Mouse (Mus musculus) v-Abl transformed pro-B cells (cell line): ENCODE measurements at regions not wholly inside any gene's neighbourhood (a gene's known extent, or its start where the extent isn't known, plus 50 kb on each side); places are given as distances from the start of the nearest gene placed in this dataset.

Experiments
- in situ Hi-C, 2 experiments: fragments of 400-800 bp; cut with MboI; formaldehyde crosslinking; loops; one replicate each; pipeline ENCODE4 v1.15.1; 2025; ENCODE audit not compliant: unreplicated experiment in 2 of 2

DNA sequence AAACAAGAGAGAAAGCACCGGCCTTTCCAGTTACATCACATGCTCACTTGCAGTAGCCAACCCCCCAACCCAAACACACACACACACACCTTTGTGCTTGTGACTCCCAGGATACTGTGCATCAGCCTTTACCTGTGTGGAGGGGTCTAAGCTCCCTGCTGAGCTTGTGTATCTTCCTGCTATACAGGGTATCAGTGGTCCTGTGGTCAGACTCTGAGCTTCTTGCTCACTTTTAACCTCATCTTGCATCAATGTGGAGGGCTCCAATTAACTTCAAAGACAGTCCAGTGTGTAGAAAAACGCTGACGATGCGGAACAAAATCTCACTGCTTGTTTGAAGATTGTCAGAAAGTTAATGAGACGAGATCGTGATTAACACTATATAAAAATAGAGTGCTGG is 71.4 kb upstream of the Gypa start:
- in situ Hi-C loops: no loop called here

DNA sequence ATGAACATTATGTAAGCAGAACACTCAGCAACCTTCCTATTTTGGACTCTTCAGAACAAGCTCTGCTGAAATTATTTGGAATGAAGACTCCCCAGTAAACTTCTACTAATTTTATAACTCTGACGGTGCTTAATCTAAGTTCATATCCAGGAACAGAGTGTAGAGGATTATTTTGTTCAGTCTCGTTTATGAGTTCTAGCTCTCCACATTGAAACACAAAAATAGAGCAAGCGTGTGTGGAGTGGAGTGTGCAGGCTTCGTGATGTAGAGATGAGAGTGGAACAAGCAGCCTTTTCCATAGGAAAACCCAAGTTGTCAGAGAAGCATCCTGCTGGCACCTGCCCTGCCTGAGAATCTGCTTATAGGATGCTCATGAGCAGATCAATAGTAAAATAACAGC is 77.5 kb upstream of the Gypa start:
- in situ Hi-C loops: no loop called here

DNA sequence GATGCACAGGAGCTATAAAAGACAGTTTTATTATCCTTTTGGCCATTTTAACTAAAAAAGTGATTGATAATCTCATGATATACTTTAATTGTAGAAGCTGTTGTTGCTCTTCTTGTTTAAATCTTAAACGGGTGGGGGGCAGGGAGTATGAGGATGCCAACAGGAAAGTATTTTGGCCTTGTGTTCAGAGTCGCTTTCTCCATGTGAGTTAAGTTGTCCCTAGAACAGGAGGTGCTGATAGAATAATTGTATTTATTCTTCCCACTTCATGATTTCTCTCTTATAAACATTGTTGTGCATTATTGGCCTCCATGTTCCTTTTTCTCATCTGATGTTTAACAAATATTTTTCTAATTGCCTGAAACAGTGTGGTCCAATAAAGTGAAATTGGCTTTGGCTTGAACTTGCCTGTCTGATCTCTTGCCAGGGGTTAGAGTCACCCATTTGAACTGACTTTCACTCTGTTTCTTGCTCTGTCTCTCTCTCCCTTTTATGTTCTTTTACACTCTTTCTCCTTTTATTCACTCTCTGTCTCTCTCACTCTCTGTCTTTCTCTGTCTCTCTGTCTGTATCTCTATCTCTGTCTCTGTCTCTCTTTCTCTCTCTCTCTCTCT is 93.9 kb upstream of the Gypa start:
- in situ Hi-C loops: loop anchor here (10.0 to 25.0 kb wide), 3 partner anchors 75 to 1762 kb away; no protein-coding TSS in a partner anchor

DNA sequence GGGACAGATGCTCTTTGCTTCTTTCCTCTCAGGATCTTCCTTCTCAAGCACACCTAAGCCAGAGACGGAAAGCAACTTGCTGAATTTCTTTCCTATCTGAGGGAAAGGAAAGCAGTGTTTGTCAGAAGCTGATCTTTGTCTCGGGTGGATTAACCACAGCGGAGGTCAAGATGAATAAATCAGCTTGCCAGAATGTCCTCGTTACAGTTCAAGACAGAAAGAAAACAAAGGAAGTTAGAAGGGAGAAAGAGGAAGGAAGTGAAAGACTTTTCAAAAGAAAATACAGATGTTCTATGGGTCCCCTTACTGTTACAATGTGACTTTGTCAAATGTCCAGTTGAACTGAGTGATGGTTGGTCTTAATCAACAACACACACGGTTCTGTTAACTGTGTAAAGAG is 98.6 kb upstream of the Gypa start:
- in situ Hi-C loops: loop anchor here (10.0 to 25.0 kb wide), 3 partner anchors 80 to 1758 kb away; no protein-coding TSS in a partner anchor

DNA sequence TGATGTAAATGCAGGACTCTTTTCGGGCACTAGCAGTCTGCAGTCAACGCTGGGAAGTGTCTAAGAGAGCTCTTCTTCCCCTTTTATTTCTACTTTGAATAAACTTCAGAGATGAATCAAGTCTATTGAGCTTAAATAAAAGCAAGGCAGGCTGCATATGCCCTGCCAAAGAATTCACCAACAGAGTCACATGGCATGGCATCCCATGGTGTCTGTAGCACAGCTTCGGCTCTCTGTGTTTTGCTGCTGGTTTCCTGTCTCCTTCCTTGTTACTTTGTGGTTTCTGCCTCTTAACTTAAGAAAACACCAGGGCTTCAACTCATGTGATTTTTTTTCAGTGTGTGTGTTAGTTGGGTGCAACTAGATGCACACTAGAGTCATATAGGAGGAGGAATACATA is 100.5 kb upstream of the Gypa start:
- in situ Hi-C loops: loop anchor here (10.0 to 25.0 kb wide), 3 partner anchors 82 to 1756 kb away; no protein-coding TSS in a partner anchor

DNA sequence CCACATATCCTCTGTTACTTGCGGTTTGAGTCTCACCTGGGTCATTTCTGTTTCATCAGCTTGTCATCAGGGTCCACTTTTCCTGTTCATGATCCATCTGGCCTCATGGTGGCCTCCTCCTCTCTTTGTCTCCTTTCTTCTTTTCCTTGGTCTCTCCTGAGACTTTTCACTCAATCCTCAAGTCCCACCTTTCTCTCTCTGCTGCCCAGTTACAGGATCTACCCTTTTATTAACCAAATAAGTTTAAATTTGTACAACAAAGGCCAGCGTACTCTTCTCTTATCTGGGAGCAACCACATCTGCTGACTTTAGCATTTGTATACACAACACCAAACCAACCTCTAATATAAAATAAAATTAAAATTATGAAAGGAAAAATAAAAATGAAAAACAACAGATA is 124.4 kb upstream of the Gypa start:
- in situ Hi-C loops: loop anchor here in 1 of 2 experiments (25.0 kb wide), 1 partner anchor 343 kb away; no protein-coding TSS in a partner anchor

DNA sequence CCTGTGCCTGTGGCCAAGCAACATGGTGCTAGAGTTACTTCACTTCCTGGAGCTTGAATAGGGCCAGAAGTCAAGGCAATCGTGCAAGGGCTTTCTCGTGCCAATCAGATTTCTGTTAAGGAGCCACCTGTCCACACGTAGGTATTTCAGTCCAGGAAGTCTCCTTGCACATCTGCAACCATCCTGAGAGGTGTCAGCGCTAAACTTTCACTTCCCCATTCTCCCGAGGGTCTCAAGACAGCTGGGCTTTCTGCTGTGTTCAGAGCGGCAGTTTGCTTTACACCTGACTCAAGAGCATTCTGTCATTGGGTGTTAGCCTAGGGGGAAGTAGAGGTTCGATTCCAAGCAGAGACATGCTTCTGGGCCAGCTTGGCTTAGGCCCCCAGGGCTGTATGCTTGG is 129.5 kb upstream of the Gypa start:
- in situ Hi-C loops: loop anchor here in 1 of 2 experiments (25.0 kb wide), 1 partner anchor 348 kb away; no protein-coding TSS in a partner anchor

DNA sequence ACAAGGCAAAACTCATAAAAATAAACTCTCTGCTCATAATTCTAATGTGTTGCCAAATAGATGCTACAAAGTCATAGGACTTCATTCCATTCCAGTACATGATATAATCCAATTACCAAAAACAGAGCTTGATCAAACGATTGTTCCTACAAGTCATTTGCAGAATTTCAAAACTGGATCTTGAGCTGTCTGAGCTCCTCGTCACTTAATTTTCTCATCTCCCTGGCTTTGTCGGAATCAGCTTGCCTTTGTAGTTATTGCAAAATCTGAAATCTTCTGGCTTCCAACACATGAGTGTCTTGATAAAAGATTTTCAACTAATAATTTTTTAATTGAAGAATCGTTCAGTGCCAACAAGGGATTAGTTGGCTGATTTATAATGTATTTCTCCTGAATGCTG is 150.3 kb upstream of the Gypa start:
- in situ Hi-C loops: no loop called here

DNA sequence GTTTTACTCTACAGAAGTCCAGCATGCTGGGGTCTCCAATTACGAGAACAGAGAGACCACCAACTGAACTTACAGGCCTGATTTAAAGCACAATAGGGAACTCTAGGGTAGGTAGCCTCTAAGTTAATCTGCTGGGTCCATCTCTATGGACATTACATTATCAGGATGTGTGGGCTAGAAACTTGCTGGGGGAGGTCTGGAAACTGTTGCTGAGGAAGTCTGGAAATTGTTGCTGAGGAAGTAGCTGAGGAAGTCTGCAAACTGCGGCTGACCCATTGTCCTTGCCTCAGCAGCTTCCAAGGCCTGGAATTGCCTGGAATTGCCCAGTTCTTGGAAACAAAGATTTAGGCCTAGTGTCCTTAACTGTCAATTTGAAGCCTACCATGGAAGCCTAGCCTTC is 155.7 kb upstream of the Gypa start:
- in situ Hi-C loops: no loop called here

DNA sequence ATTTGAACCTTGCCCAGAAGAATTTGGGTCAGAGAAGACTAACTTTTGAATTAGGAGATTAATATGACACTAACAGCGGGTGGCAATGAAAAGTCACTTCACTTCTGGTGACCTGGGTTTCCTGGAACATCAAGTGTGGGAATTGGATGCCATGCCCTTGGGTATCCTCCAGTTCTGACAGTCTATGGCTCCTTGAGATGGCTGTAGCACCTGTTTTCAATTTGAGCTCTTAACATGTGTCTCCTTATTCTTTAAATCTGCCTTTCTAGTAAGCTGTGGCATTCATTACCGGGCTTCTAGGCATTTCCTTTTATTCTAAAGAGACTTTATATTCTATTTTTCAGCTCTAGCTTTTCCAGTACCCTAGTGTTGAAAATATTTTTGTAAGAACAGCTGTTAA is 164.9 kb upstream of the Gypa start:
- in situ Hi-C loops: no loop called here

DNA sequence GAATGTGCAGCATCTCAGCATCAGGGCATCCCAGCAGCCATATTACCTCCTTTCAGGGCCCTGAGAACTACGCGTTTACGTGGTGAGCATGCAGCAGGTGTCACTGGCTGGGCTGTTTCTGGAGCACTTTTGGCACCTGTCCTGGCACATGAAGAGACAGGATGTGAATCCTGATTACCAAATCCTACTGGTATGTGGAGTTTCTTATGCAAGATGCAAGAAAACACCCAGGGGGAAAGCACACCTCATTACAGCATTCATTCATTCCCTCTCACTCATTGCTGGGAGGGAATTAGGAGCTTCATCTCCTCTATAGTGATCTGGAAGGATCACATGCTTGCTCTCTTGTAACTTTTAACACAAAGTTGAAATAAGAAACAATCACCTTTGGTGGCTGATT is 167.7 kb upstream of the Gypa start:
- in situ Hi-C loops: no loop called here

DNA sequence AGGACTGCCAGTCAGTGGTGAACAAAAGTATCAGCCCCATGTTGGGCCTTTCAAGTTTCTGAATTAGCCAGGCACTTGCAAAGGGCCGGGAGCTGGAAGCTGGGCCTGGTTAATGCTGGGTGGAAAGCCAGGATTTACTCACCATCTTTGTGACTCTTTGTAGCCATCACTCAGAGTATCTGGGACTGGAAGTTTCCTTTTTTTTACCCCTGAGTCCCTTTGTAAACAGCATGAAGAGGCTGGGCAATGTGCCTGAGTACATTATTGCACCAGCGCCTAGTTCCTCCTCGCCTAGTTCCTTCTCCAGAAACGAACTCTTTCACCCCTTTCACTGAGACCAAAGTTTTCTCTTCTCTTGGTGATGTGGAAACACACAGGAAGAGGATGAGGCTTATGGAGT is 168.4 kb upstream of the Gypa start:
- in situ Hi-C loops: no loop called here

DNA sequence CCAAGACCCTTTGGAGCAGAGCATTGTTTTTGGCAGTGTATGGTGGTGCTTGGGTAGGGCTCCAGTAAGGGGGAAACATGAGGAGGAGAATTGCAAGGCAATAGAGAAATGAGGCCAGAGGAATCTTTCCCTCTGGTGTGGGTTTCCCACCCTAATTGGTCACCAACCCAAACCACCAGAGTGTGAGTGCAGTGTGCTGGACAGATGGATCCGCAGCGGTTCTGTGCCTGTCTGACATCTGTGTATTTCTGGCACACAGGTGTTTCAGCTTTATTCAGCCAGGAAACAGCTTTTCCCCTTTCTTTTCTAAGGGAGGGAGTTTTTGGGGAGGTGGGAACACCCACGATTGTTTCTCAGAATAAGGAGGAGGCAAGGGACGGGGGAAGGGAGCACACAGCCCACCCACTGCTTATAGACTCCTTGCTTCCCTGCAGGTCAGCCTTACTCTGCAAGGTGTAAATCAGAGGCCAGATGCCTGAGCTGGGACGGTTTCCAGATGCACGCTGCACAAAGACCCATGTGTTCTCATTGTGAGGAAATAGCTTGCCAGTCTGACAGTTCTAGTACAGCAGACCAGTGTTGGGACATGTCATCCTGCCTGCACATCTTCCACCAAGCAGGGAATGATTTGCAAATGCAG is 175.2 kb upstream of the Gypa start:
- in situ Hi-C loops: no loop called here

DNA sequence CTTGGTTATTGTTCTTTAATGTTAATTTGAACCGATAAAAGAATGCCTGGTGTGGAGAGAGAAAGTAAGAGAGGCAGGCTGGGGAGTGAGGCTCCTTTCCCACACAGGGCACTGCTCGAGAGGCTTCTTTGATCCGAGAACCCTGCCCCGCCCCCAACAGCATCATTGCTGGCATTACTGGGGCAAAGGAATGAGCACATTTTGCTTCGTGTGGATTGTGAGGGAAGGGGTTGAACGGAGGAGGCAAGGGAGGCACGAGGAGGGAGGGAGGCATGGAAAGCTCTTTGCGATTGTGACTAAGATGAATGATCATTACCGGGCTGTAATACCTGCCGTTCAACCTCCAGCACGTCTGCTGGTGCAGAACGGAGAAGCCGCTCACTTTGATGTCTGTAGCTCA is 178.2 kb upstream of the Gypa start:
- in situ Hi-C loops: no loop called here

DNA sequence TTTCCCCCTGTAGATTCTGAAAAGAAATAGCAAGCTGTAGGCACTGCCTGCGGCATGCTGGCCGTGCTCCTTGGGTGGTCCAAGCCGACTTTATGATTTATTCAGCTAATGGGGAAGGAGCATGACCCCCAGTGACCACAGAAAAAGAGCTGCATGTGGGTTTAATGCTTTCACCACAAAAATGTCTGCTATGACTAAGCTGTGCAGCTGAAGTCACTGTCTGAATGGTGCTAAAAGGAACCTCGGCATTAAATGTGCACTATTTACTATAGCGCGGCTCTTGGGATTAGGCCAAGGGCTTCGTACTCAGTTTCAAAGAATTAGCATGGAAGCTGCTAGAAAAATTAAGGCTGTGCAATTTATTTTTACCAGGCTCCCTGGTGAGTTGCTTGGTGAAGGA is 178.8 kb upstream of the Gypa start:
- in situ Hi-C loops: no loop called here

DNA sequence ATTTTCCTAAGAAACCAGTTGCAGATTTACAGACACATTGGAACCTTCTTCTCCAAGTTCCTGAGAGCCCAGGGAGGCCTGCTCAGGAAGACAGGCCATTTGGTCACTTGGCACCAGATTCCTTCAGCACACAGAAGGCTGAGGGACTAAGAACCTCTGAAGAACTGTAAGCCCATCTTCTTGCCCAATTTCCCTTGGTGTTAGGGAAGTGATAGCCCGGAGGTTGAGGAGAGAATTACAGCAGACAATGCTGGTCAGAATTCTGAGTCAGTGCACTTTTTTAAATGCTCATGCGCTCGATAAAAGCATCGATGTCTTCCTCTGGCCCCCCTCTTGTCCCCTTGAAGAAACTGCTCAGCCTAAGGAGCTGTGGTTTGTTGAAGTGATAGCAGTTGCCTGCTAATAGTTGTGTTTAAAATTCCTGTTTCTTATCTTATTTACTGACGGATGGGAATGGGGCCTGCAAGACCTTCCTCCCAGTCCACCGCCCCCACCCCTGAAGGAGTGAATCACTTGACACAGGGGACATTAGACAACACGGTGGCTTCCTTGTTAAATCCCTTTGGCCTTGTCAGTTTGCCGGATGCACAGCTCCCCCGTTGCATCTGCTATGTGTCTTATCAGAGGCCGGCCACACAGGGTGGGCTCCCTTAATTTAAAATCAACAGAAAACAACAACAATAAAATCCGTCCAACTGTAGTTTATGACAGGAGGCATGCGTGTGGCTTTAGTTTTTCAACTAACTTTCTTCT is 179.5 kb upstream of the Gypa start:
- in situ Hi-C loops: no loop called here

DNA sequence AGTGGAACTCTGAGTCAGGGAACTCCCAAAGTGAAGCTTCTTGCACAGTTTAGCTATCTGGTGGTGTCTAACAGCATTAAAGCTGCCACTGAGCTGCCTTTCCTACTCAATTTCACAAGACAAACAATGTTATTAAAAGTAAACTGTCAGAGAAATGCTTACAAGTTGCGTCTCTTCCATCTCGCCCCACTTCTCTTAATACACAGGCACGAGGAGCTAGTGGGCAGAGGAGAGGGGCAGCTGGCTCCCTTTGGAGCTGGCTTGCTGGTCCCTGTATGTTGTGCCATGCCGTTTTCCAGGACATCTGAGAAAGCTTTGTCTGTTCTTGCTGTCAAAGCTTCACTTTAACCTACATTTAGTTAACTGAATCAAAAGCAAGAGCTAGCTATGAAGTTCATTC is 185.8 kb upstream of the Gypa start:
- in situ Hi-C loops: no loop called here

DNA sequence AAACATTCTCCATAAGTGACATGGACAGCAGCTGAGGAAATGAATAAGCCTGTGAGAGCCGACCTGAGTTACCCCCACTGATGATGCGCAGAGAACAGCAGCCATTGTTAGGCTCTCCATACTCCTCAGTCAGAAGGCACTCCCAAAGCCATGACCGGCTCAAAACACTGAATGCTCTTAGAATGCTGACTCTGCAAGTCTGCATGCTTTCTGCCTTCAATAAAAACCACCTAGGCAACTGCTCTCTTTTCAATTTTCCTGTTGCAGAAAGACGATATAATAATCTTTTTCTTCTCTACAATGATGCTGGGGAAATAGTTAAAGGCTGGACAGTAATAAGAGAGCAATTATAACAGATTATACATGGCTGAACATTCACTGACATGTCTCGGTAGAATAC is 195.0 kb upstream of the Gypa start:
- in situ Hi-C loops: no loop called here

DNA sequence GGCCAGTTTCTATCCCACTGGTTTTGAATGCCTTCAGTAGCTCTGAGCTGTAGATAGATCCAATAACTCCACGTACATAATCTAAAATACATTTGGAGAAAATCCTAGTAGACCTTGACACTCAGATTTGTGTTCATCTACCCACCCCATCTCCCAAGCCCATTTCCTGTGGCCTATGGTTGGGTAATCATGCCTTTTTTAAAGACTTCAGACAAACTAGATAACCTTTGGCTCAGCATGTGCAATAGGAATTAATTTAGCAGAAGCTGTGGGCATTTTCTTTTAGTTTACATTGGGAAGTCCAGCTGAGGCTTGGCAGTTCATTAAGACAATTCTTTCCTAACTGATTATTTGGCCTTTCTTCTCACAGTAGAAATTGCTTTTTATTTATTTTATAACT is 203.3 kb upstream of the Gypa start:
- in situ Hi-C loops: no loop called here

DNA sequence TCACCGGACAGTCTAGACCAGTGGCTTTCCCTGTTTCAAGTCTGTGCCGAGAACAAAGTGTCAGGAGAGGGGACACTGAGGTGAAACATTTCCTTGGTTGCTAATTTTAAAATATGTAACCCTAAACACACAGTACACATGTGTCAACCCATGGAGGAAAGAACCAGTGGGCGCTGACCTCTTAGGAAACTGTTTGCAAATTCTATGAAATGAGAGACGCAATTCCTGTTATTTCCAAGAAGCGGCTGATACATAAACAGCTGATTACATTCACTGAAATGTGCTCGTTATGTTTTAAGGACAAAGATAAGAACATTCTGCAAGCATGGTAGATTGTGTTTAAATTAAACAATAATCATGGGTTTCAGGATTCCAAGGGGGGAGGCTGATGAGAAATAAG is 204.3 kb upstream of the Gypa start:
- in situ Hi-C loops: no loop called here

DNA sequence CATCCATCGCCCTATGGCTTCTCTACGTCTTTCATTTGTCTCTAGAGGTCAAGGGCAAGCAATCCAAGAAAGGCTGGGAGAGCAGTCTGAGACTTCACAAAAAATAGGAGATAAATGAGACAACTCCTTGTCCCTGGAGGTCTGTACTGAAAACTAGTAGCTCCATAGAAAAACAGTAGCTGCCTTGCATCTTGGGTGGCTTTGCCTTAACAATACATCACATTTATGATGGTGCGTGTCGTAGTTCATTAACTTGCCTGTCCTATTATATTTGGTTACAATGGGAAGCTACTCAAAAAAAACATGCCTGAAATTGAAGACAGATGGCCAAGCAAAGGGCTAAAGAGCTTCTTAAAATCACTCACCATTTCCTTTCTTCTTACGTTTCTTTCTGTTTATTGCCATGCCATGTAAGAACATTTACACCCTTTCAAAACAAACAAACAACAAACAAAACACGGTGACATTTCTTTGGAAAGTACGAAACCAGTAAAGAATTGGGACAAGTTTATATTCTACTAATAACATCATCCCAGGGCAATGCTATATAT is 211.2 kb upstream of the Hhip start:
- in situ Hi-C loops: no loop called here
